Mouse (Mus musculus): Measurements from ENCODE around the gene Cldn20.

Gene Cldn20

DNA sequence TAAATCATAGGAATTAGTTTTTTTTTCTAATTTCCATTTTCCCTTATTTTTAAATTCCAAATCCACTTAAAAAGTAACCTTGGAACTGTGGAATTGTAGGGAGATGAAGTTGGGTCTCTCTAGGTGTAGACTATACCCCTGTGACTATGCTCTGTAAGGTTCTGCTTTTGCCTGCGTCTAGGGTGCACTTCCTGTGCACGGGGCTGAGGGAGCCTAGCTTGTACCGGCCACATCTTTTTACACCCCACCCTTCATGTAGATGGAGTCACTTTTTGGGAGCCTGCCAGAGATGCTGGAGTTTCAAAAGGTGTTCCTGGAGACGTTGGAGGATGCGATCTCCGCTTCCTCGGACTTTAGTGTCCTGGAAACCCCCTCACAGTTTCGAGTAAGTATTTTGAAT is 25.8 kb upstream of the Cldn20 start:
- TF ChIP-seq GATA4 (IDR thresholded peaks at IDR 0.05; ENCODE audit: insufficient replicate concordance, low read length), result no peak

DNA sequence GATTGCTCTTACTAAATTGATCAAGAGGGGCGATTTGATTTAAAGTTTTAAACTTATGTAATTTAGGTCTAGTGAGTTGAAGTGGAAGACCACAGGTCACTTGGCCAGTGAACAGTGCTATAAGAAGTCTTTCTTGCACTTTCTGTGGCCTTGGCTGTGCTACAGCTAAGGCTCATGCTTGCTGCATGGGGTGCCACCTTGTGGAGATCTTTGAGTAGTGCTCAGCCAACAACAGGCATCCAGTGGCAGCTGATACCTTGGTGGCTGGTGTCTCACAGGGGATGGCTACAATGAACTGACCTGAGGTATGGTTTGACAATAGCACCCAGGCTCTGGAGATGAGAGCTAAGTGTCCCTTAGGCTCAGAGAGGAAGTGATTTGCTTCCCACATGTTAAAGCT is 22.5 kb upstream of the Cldn20 start:
- no peak for TF ChIP-seq GATA4 (IDR thresholded peaks at IDR 0.05; ENCODE audit: insufficient replicate concordance, low read length)

DNA sequence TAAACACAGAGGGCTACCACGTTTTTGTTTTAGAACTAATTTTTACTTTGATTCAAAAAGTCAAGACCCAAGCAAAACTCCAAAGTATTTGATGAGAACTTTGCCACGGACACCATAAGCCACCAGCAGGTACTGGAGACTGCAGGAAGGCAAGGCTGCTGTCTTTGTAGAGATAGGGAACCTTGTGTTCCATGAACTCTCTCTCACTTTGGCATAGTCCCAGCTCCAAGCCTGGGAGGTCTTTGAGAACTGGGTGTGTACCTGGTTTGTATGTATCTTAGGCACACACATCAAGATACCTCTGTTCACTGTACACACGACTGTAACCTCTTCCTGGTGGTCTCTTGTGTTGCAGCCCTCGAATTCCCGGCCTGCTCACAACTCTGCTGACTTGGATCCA is 18.0 kb upstream of the Cldn20 start:
- TF ChIP-seq GATA4 (IDR thresholded peaks at IDR 0.05; ENCODE audit: insufficient replicate concordance, low read length), result no peak

DNA sequence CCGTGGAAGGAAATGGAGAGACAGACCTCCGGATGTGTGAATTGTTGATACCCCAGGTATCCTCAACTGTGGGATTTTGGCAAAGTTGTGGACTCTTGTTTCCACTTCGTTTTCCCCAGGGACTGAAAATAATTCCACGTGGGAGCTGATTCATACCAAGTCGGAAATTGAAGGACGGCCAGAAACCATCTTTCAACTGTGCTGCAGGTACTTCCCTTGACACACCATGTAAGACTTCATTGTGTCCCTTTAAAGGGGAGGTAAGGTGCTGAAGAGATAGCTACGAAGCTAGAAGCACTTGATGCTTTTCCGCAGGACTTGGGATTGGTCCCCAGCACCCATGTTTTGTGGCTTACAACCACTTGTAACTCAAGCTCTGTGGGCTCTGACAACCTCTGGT is 16.5 kb upstream of the Cldn20 start:
- TF ChIP-seq GATA4 (IDR thresholded peaks at IDR 0.05; ENCODE audit: insufficient replicate concordance, low read length), result no peak

GRCm38 (mm10) chr17:3516406-3516805 is 15.9 kb upstream of the Cldn20 start:
- TF ChIP-seq GATA4 (IDR thresholded peaks at IDR 0.05; ENCODE audit: insufficient replicate concordance, low read length), result no peak

DNA sequence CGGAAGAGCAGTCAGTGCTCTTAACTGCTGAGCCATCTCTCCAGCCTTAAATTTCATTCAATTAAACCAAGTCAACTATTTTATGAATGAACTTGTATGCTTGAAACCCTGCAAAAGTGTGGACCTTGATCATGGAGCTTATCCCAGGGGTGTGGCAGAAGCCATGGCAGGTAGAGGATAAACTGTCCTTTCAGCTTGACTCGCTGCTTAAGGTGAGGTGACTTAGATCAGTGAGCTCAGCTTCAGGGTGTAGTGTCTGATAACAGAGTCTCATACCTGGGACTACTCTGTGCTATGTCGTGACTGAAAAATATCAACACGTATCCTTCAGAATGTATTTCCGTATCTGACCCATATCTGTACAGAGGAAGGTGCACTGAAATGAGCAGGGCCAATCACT is 12.0 kb upstream of the Cldn20 start:
- no peak for TF ChIP-seq GATA4 (IDR thresholded peaks at IDR 0.05; ENCODE audit: insufficient replicate concordance, low read length)

DNA sequence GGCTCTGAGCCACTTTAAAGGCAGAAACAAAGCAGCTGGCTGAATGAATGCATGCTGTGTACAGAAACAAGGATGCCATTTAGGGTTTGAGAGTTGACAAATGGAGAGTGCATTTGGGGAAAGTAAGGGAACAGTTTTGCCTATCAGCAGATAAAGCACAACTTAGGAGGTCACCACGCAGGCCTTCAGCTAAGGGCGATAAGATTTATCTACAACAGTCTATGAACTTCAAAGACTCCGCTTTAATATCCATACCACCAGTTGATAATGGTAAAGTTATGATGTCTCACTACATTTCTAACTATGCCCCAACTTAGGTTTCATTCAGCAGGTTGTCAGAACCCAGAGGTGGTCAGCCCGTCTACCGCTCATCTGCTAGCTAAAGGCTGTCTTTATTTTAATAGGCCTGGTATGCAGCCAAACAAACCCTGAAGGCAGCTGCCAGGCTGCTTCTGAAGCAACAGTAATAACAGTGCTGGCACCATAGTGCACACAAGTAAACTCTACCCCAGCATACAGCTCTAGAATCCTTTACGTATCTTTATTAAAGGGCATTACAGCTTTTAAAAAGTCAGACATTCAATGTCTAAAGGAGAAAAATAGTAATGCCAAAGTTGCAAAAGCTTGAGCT is 4.4 kb upstream of the Cldn20 start:
- no peak for TF ChIP-seq GATA4 (IDR thresholded peaks at IDR 0.05; ENCODE audit: insufficient replicate concordance, low read length)

DNA sequence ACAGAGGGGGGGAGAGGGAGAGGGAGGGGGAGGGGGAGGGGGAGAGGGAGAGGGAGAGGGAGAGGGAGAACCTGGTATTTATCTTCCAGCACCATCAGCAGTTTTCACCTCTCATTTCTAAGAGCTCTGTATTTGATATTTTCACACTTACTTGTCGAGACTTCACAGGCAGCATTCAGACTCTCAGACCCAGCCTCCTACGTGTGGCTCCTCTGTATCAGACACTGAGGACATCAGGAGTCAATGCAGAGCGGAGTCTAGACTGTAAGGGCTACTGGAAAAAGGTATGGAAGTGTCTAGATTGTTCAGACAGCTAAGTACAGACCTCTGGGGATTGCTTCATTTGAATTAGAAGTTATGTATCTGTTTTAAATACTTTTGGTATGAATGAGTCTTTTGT is 2.8 kb upstream of the Cldn20 start:
- no peak for TF ChIP-seq GATA4 (IDR thresholded peaks at IDR 0.05; ENCODE audit: insufficient replicate concordance, low read length)

DNA sequence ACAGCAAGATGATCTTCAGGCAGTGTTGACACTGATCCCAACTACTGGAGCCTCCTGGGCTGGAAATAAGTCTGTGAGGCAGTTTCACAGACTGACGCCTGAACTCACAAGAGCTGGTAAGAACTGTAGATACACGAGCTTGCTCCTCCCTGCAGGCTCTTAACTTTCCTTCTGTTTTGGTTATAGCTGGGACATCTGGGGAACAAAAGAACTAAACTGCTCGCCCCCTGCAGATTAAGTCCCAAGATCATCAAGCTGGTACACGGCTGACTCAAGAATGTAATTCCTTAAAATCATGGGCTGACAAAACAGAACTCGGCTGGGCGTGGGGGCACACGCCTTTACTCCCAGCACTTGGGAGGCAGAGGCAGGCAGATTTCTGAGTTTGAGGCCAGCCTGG is 1.8 kb upstream of the Cldn20 start:
- no peak for TF ChIP-seq GATA4 (IDR thresholded peaks at IDR 0.05; ENCODE audit: insufficient replicate concordance, low read length)

DNA sequence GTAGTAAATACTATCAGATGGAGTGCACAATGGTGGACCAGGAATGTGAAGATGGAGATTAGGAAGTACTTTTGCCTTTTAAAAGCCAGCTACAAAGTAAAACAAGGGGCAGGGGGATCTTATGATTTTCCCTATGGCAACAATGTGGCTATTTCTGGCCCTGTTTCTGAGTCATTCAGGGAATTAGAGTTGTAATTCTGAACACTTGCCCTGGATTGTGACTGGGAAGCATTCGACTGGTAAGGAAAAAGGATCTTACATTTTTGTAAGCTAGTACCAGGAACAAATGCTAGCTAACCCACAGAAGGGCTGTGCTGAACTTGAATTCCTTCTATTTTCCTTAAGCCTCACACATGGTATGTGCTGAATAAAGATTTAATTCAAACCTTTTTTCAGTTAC is 713 bp upstream of the Cldn20 start:
- TF ChIP-seq GATA4 (IDR thresholded peaks at IDR 0.05; ENCODE audit: insufficient replicate concordance, low read length), result no peak

- TF ChIP-seq GATA4 (IDR thresholded peaks at IDR 0.05; ENCODE audit: insufficient replicate concordance, low read length), result no peak
Measured at GRCm38 (mm10) chr17:3533425-3533824, 1.1 kb downstream of the Cldn20 start.

DNA sequence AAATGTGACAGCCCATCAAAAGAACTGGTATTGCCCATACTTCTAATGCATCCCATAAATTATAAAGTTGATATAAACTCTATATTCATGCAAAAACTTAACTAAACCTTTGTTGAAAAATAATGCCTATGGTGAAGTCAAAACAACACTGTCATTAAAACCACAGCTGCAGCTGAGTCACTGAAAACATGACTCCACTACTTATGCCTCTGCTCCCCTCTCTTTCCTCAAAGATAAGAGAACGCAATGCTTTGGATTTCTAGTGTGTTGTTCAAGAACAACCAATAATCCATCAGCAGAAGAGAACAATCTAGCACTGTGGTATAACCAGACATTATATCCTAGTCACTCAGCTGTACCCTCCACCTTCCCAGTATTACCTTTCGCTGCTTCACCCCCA is 8.0 kb downstream of the Cldn20 start:
- TF ChIP-seq GATA4 (IDR thresholded peaks at IDR 0.05; ENCODE audit: insufficient replicate concordance, low read length), result no peak

- no peak for TF ChIP-seq GATA4 (IDR thresholded peaks at IDR 0.05; ENCODE audit: insufficient replicate concordance, low read length)
Measured at GRCm38 (mm10) chr17:3541033-3541432, 8.7 kb downstream of the Cldn20 start.

GRCm38 (mm10) chr17:3547725-3548124 is 15.4 kb downstream of the Cldn20 start:
- no peak for TF ChIP-seq GATA4 (IDR thresholded peaks at IDR 0.05; ENCODE audit: insufficient replicate concordance, low read length)

DNA sequence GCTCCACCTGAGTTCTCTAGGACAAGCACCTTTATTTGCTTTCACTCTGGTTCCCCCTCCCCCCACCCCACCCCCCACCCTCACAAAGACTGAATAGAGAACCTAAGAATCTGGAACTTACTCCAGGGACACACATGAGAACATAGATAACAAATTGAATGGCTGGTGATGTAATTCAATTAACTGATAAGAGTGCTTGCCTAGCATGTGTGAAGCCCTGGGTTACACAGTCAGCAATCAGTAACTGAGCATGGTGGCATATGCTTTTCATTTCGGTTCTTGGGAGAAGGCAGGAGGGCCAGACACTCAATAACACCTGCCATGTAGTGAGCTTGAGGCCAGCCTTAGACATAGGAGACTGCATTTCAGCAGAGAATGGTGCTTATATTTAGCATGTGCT is 23.9 kb downstream of the Cldn20 start:
- no peak for TF ChIP-seq GATA4 (IDR thresholded peaks at IDR 0.05; ENCODE audit: insufficient replicate concordance, low read length)

GRCm38 (mm10) chr17:3557331-3558311 is 25.3 kb downstream of the Cldn20 start, which contains the start of gene Tfb1m:
TSS of gene Tfb1m (minus strand) at chr17:3557781.
- TF ChIP-seq GATA4 (IDR thresholded peaks at IDR 0.05; ENCODE audit: insufficient replicate concordance, low read length), result no peak

Data from liver, adult (tissue).